Mouse (Mus musculus): ENCODE results near the gene Krtap22-2. TPM values are rescaled to one million over a fixed set of nuclear protein-coding genes. Genes with fewer than 3 reads are reported as not detected.
"Not testable (repeated sequence)": the region's sequence is repeated elsewhere in the genome, so short reads cannot be mapped to it uniquely, and the experiment has no call there.

Krtap22-2 gene
- not detected for total RNA-seq (2021)

DNA sequence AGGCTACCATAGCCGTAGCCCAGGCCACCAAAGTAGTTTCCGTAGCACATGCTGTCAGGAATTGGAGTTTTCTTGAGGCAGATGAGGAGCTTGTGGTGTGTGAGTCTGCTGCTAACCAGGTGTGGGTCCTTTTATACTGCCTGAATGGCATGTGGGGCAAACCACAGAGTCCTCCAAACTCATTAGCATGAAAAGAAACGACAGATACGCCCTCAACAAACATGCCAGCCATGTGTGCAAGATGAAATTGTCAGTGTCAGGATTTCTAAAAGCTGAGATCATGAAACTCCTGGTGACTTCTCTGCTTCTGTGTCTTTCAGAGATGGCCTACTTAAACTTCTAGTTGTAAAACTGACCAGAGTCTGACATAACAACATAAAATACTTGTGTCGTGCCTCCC is at the start of gene Krtap22-2:
TSS of gene Krtap22-2 (minus strand) at position 101 of the 400 bp plus-strand sequence.
- intact Hi-C loops (cut with DNase I) = no loop called here
- DNase-seq = no peak

DNA sequence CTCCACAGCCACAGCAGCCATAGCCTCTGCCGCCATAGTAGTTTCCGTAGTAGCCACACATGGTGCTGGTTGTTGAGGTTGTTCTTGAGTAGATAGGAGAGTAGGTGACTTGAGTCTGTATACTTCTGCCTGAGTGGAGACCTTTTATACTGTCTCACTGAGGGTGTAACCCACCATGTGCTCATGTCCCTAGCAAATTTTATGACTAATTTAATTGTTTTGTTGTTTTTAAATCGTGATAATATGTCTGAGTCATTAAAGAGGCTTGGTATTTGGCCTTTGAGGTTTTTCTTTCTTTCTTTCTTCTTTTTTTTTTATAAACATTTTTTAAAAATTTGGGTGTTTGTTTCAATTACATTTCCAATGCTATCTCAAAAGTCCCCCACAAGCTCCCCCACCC is 37.2 kb upstream of the Krtap22-2 start, which contains the start of gene Krtap6-5:
TSS of gene Krtap6-5 (minus strand) at position 101 of the 400 bp plus-strand sequence.
- intact Hi-C loops (cut with DNase I) = no loop called here
- no peak for DNase-seq

DNA sequence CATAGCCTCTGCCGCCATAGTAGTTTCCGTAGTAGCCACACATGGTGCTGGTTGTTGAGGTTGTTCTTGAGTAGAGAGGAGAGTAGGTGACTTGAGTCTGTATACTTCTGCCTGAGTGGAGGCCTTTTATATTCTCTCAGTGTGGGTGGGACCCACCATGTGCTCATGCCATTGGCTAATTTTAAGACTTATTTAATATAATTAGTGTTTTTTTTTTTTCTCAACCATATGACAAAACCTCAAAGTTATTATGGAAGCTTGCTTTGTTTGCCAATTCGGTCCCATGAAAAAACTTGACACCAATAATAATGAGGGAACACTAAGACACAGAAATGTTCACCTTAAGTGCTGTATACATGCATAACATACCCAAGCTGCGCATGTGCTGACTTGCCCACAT is 30.8 kb upstream of the Krtap22-2 start, which contains the start of gene Gm10228:
TSS of gene Gm10228 (minus strand) at position 101 of the 400 bp plus-strand sequence.
- intact Hi-C loops (cut with DNase I); DNase-seq: not testable (repeated sequence)

DNA sequence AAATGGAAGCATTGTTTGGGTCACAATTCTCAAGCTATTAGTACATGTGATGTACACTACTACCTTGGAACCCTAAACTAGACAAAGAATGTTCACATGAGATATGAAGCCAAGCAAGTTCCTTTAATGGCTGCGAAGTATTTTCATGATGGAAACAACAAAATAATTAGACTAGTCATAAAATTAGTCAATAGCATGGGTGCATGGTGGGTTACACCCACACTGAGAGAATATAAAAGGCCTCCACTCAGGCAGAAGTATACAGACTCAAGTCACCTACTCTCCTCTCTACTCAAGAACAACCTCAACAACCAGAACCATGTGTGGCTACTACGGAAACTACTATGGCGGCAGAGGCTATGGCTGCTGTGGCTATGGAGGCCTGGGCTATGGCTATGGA is 20.8 kb upstream of the Krtap22-2 start, which contains the start of gene Krtap6-1:
TSS of gene Krtap6-1 (plus strand) at position 301 of the 400 bp plus-strand sequence.
- intact Hi-C loops (cut with DNase I); DNase-seq: not testable (repeated sequence)

DNA sequence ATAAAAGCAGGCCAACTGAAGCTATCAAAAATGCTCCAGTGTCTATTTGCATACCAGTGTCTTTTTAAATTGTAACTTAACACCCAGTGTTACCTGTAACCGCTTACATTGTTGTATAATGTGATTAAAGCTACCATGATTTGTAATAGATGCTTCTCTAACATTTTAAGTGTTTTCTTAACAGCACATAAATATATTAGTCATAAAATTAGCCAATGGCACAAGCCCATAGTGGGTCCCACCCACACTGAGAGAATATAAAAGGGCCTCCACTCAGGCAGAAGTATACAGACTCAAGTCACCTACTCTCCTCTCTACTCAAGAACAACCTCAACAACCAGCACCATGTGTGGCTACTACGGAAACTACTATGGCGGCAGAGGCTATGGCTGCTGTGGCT is 4.4 kb upstream of the Krtap22-2 start, which contains the start of gene Gm10229:
TSS of gene Gm10229 (plus strand) at position 301 of the 400 bp plus-strand sequence.
- intact Hi-C loops (cut with DNase I); DNase-seq: not testable (repeated sequence)

DNA sequence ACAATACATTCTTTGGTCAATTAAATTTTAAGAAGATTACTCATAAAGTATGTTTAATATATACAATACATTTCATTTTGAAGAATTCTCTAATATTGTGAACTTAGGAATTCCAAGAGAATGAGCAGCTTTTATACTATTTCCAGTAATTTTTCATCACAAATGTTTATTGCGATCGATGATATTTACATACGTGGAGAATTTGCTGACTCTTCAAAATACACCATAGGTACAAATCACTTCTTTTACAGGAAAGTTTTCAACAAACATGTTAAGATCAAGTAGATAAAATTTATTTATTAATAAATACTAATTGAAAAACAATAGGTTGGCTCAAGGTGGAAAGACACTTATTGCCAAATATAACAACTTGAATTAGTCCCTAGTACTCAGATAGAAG is 3.4 kb upstream of the Krtap22-2 start:
- intact Hi-C loops (cut with DNase I) = no loop called here
- no peak for DNase-seq

DNA sequence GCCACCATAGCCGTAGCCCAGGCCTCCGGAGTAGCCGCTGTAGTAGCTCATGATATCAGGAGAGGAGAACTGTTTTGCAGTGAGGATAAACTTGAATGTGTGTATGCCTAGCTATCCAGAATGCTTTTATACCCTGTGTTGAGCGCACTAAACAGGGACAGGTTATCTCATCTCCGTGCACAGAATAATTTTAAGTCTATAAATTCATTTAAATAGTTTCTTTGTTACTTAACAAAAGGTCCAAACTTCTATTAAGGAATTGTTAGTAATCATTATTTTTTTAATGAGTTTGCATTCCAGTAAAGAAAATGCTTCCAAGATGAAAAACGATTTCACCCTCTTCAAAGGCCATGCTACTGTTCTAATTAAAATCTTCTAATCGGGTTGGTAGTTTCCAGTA is 47.8 kb downstream of the Krtap22-2 start, which contains the start of gene Krtap16-3:
TSS of gene Krtap16-3 (minus strand) at position 101 of the 400 bp plus-strand sequence.
- intact Hi-C loops (cut with DNase I) = no loop called here
- DNase-seq = no peak

Other genes with a start within 250 kb of the Krtap22-2 start
- gene 2310057N15Rik, start 236.6 kb downstream of the Krtap22-2 start, total RNA-seq (2021) = not detected
- not detected for gene Gm5965, start 232.9 kb downstream of the Krtap22-2 start, total RNA-seq (2021)
- not detected for gene Gm20741, start 198.5 kb downstream of the Krtap22-2 start, total RNA-seq (2021)
- not detected for gene Krtap15, start 190.5 kb downstream of the Krtap22-2 start, total RNA-seq (2021)
- gene Krtap14, start 184.6 kb downstream of the Krtap22-2 start, total RNA-seq (2021) = not detected
- not detected for gene Krtap19-1, start 141.3 kb downstream of the Krtap22-2 start, total RNA-seq (2021)
- not detected for gene Krtap19-2, start 136.5 kb downstream of the Krtap22-2 start, total RNA-seq (2021)
- gene Krtap19-3, start 132.7 kb downstream of the Krtap22-2 start, total RNA-seq (2021) = not detected
- gene Krtap19-4, start 125.7 kb downstream of the Krtap22-2 start, total RNA-seq (2021) = not detected
- gene Krtap19-5, start 114.3 kb downstream of the Krtap22-2 start, total RNA-seq (2021) = not detected
- gene Krtap19-9b, start 78.5 kb downstream of the Krtap22-2 start, total RNA-seq (2021) = not detected
- not detected for gene Krtap16-3, start 47.9 kb downstream of the Krtap22-2 start, total RNA-seq (2021)
- not detected for gene Gm10229, start 4.5 kb upstream of the Krtap22-2 start, total RNA-seq (2021)
- not detected for gene Krtap6-1, start 20.9 kb upstream of the Krtap22-2 start, total RNA-seq (2021)
- not detected for gene Gm10228, start 30.7 kb upstream of the Krtap22-2 start, total RNA-seq (2021)
- not detected for gene Krtap6-5, start 37.1 kb upstream of the Krtap22-2 start, total RNA-seq (2021)
- not detected for gene 1110025L11Rik, start 53.2 kb upstream of the Krtap22-2 start, total RNA-seq (2021)
- not detected for gene Krtap6-3, start 73.3 kb upstream of the Krtap22-2 start, total RNA-seq (2021)
- not detected for gene Gm6358, start 130.1 kb upstream of the Krtap22-2 start, total RNA-seq (2021)
- gene Gm10061, start 140.3 kb upstream of the Krtap22-2 start, total RNA-seq (2021) = not detected
- gene Gm9789, start 147.2 kb upstream of the Krtap22-2 start, total RNA-seq (2021) = not detected
- gene Gm7735, start 158.7 kb upstream of the Krtap22-2 start, total RNA-seq (2021) = not detected
- not detected for gene 1110057P08Rik, start 164.0 kb upstream of the Krtap22-2 start, total RNA-seq (2021)
- gene Krtap20-2, start 195.1 kb upstream of the Krtap22-2 start, total RNA-seq (2021) = not detected